Mouse (Mus musculus): ENCODE measurements around the gene Aff4. TPM values are rescaled to one million over a fixed set of nuclear protein-coding genes. Genes with fewer than 3 reads are reported as not detected.

Gene Aff4
- polyA plus RNA-seq, 1 experiment = 77.7 TPM

DNA sequence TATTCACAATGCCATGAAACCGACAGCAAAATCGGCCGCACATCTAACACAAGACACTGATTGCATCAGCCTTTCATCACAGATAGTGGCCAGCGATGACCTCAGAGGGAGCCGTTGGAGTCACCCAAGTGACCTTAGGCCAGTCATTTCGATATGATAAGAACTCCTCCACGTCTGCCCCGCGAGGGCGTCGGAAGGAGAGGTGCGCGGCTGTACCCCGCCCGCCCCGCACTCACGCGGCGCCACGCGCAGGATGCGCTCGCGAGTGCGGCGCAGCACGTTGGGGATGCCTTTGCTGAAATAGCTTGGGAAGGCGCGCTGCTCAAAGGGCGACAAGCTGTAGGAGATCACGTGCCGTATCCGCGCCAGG lies 79.7 kb downstream of the Aff4 start:
- Histone ChIP-seq H3K4me1 (ENCODE audit: control insufficient read depth, insufficient read depth, insufficient read length, low read length) (peaks cover 4% of the 10 kb centered on the region), H3K27ac (replicated peaks; ENCODE audit: low read depth, low read length) (peak overlapping the region; percentile 96), H3K4me3 (ENCODE audit: insufficient read depth, low read depth, low read length) (peak overlapping the region; percentile 85)

DNA sequence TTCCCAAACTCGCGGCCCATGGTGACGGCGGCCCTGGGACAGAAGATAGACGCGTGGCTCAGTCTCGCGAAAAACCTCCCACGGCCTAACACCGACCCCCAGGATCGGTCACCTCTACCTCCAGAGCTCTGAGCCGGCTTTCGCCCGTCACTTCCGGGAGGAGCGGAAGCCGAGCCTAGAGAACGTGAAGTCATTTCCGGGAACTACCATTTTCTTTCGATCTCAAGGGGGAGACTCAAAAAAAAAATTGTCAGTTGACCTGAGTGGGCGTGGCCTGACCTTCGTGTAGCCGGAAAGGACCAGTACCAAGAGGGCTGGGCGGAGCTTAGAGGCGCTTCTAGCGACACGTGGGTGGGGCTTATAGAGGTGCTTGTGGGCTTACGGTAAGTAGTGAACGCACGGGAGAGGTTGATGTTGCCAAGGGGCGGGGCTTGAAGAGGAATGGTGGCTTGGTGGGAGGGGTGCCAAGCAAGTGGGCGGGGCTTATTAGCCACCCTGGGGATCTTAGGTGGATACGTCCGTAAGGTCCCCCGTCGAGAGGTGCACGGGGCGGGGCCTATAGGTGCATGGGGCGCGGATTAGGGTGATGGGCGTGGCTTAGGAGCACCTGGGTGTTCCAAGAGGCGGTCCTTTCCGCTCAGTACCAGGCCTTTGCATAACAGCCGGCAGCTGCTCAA lies 80.2 kb downstream of the Aff4 start, which contains the start of the genes Uqcrq and Gdf9:
Gene Uqcrq (minus strand): TSS at position 162 of the 677 bp plus-strand sequence.
Gene Gdf9 (plus strand): TSS at position 354 of the 677 bp plus-strand sequence.
- Histone ChIP-seq H3K4me3 (ENCODE audit: insufficient read depth, low read depth, low read length) (peak within 1 kb of the TSS; percentile 85), H3K27ac (replicated peaks; ENCODE audit: low read depth, low read length) (peak within 1 kb of the TSS; percentile 96), H3K4me1 (ENCODE audit: control insufficient read depth, insufficient read depth, insufficient read length, low read length) (peaks cover 3% of the 10 kb centered on the region)

DNA sequence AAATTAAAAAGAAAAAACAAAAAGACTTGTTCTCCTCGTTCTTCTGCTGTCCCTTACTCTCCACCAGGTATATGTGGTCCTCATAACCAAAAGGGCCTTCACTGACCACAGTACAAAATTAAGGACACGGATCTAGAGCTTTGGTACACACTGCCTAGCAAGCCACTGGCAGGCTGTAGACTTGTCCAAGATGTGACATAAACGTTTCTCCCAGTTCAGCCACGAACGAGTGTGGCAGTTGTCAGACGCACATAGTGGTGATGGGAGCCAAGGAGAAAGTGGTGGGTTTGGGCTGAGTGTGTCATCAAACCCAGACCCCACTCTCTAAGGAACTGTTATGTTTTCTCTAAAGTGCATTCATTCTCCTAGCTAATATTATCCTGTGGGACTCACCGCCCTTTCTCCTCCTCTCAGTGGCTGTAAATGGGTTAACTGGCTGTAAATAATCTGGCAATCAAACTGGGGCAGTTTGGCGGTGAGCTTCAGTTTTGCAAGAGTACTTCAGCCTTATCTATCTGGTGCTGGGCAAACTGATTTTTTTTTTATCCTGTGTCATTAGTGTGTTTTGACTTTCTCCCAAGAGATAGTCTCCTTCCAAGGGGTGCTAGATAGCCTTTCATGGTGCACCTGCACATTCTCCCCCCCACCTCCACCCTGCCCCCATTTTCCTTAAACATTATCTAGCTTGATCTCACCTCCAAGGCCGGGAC lies 80.9 kb downstream of the Aff4 start:
- Histone ChIP-seq H3K27ac (replicated peaks; ENCODE audit: low read depth, low read length) (peak overlapping the region; percentile 70), H3K4me3 (ENCODE audit: insufficient read depth, low read depth, low read length) (peak overlapping the region; percentile 56), H3K4me1 (ENCODE audit: control insufficient read depth, insufficient read depth, insufficient read length, low read length) (peaks cover 3% of the 10 kb centered on the region)

DNA sequence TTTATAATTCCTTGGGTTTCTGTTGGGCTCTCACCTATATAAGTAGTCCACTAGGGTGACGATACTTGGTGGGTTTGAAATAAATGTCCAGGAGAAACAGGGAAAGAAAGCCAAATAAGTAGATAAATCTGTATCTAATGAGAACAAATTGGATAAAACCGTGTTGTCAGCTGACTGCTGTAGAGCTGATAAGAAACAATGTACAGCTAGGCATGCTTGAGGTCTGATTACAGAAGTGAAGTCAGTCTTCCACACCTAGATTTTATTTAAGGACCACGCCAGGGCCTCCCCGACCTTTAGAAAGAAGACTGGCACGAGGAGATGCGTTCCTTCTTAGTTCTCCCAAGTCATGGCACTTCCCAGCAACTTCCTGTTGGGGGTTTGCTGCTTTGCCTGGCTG lies 82.4 kb downstream of the Aff4 start:
- no peak overlapping the region for H3K4me3 ChIP-seq (ENCODE audit: insufficient read depth, low read depth, low read length)
- peaks cover 3% of the 10 kb centered on the region for H3K4me1 ChIP-seq (ENCODE audit: control insufficient read depth, insufficient read depth, insufficient read length, low read length)
- H3K27ac ChIP-seq (replicated peaks; ENCODE audit: low read depth, low read length) = no peak overlapping the region

DNA sequence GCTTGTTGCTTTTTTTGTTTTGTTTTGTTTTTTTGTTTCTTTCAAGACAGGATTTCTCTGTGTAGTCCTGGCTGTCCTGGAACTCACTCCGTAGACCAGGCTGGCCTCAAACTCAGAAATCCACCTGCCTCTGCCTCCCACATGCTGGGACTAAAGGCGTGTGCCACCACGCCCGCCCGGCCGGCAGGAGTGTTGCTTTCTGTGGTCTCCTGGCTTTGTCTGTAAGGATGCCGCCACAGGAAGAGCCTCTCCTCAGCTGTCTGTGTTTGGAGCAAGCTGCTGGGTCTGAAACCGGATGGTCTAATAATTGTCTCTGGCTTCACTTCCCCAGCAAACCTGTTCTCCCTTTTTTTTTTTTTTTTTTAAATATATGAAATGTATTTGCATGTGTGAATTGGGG lies 84.9 kb downstream of the Aff4 start:
- Histone ChIP-seq H3K4me1 (ENCODE audit: control insufficient read depth, insufficient read depth, insufficient read length, low read length) (no peaks in the 10 kb centered on the region), H3K4me3 (ENCODE audit: insufficient read depth, low read depth, low read length) (no peak overlapping the region), H3K27ac (replicated peaks; ENCODE audit: low read depth, low read length) (no peak overlapping the region)

DNA sequence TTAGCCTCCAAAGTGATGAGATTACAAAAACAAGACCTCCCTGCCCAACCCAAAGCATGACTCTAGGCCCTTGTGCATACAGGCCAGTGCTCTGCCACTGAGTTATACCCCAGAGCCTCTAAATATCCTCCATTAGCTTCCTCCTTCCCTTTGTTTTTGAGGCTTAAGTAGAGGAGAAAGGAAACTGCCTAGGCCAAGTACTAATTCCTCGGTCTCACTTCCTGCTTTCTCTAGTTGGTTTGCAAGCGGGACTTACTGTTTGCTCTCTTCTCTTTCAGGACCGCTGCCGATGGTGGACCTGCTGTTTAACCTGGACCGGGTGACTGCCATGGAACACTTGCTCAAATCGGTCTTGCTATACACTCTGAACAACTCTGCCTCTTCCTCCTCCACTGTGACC lies 85.7 kb downstream of the Aff4 start:
- Histone ChIP-seq H3K27ac (replicated peaks; ENCODE audit: low read depth, low read length) (no peak overlapping the region; the same call in 1 of the 2 replicates), H3K4me3 (ENCODE audit: insufficient read depth, low read depth, low read length) (no peak overlapping the region), H3K4me1 (ENCODE audit: control insufficient read depth, insufficient read depth, insufficient read length, low read length) (no peaks in the 10 kb centered on the region)

DNA sequence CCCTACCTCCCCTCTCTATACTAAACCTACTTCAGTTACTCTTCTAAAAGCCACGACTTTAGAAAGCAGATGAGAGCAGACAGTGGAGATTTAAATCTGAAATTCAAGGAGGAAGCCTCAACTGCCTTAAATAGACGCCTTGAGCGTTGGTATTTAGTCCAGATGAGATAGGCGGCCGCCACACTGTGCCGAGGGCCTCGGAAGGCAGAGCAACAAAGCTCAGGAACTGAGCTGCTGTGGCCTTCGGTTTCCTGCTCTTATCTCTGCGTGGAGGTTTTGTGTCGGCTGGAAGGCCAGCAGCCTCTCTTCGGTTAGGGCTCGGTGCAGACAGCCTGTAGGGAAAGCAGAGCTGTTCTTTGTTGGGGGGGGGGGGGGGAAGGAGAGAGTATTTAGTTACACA lies 91.3 kb downstream of the Aff4 start:
- Histone ChIP-seq H3K27ac (replicated peaks; ENCODE audit: low read depth, low read length) (no peak overlapping the region), H3K4me1 (ENCODE audit: control insufficient read depth, insufficient read depth, insufficient read length, low read length) (no peaks in the 10 kb centered on the region), H3K4me3 (ENCODE audit: insufficient read depth, low read depth, low read length) (no peak overlapping the region)

DNA sequence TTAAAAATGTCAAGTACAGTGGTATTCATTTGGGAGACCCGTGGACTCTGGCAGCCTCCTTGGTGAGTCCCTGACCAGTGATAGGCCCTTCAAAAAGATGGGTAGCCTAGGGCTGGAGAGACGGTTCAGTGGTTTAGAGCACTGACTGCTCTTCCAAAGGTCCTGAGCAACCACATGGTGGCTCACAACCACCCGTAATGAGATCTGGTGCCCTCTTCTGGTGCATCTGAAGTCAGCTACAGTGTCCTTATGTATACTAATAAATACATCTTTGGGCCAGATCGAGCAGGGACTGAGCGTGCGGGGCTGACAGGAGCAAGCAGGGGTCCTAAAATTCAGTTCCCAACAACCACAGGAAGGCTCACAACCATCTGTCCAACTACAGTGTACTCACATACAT lies 93.2 kb downstream of the Aff4 start:
- Histone ChIP-seq H3K27ac (replicated peaks; ENCODE audit: low read depth, low read length) (no peak overlapping the region), H3K4me1 (ENCODE audit: control insufficient read depth, insufficient read depth, insufficient read length, low read length) (no peaks in the 10 kb centered on the region), H3K4me3 (ENCODE audit: insufficient read depth, low read depth, low read length) (no peak overlapping the region)

DNA sequence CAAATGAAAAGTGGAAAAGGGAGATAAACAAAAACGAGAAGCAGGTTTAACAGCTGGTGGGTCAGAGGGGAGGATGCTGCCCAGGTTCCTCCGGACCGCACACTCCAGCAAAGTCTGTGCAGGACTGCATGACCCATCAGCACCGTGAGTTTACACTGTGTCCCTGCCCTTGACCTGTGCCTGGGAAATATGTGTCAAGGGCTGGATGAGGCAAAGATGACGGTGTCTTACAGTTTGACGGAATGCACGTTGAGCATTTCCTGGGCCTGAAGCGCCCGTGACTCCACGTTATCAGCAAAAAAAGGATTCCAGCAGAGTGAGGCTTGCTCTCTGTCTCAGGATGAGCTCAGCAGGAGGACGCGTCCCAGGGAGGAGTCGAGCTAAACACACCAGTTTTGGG lies 94.9 kb downstream of the Aff4 start:
- Histone ChIP-seq H3K27ac (replicated peaks; ENCODE audit: low read depth, low read length) (no peak overlapping the region), H3K4me1 (ENCODE audit: control insufficient read depth, insufficient read depth, insufficient read length, low read length) (no peaks in the 10 kb centered on the region; the same call in none of the 2 replicates), H3K4me3 (ENCODE audit: insufficient read depth, low read depth, low read length) (no peak overlapping the region)

DNA sequence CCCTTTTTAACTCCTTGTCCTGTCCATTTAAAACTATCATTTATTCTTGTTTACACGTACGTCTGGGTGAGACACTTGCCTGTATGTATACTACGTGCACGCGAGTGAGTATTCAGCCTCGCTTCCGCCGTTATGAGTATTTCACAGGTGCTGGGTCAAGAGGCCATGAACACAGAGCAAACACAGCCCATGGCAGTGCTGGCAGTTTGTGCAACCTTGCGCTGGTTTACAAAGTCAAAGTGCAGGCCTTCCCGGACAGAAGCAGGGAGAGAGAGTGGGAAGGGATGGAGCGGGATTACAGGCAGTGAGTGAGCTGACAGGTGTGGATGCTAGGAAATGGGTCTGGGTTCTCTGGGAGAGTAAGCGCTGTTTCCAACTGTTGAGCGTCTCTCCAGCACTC lies 95.5 kb downstream of the Aff4 start:
- Histone ChIP-seq H3K27ac (replicated peaks; ENCODE audit: low read depth, low read length) (no peak overlapping the region), H3K4me1 (ENCODE audit: control insufficient read depth, insufficient read depth, insufficient read length, low read length) (no peaks in the 10 kb centered on the region; the same call in none of the 2 replicates), H3K4me3 (ENCODE audit: insufficient read depth, low read depth, low read length) (no peak overlapping the region)

DNA sequence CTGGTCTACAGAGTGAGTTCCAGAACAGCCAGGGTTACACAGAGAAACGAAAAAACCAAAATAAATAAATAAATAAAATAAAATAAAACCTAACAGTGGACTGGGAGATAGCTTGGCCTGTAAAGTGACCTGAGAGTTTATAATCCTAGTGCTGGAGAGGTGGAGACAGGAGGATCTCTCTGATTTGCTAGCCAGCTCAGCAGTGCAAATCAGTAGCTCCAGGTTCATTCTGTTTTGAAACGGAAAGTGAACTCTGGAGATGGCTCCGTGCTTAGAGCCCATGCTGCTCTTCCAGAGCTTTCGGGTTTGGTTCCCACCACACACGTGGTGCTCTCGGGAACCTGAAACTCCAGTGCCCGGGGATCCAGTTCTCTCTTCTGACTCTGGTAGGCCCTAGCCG lies 97.4 kb downstream of the Aff4 start:
- H3K4me3 ChIP-seq (ENCODE audit: insufficient read depth, low read depth, low read length) = no peak overlapping the region
- no peaks in the 10 kb centered on the region; the same call in none of the 2 replicates for H3K4me1 ChIP-seq (ENCODE audit: control insufficient read depth, insufficient read depth, insufficient read length, low read length)
- H3K27ac ChIP-seq (replicated peaks; ENCODE audit: low read depth, low read length) = no peak overlapping the region

DNA sequence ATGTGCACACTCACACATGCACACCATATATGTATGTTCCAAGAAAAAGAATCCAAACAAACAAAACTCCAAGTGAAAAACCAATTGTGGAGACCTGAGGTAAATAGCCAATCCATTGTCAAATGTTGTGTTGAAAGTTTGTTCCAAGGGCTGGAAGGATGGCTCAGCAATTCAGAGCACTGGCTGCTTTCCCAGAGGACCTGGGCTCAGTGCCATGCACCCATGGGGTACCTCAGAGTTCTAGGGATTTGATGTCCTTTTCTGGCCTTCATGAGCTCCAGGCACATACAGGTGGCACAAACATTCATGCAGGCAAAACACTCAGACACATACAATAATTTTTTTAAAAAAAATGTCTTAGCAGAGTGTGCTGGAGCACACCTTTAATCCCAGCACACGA lies 97.9 kb downstream of the Aff4 start:
- Histone ChIP-seq H3K27ac (replicated peaks; ENCODE audit: low read depth, low read length) (no peak overlapping the region), H3K4me1 (ENCODE audit: control insufficient read depth, insufficient read depth, insufficient read length, low read length) (no peaks in the 10 kb centered on the region; the same call in none of the 2 replicates), H3K4me3 (ENCODE audit: insufficient read depth, low read depth, low read length) (no peak overlapping the region)

DNA sequence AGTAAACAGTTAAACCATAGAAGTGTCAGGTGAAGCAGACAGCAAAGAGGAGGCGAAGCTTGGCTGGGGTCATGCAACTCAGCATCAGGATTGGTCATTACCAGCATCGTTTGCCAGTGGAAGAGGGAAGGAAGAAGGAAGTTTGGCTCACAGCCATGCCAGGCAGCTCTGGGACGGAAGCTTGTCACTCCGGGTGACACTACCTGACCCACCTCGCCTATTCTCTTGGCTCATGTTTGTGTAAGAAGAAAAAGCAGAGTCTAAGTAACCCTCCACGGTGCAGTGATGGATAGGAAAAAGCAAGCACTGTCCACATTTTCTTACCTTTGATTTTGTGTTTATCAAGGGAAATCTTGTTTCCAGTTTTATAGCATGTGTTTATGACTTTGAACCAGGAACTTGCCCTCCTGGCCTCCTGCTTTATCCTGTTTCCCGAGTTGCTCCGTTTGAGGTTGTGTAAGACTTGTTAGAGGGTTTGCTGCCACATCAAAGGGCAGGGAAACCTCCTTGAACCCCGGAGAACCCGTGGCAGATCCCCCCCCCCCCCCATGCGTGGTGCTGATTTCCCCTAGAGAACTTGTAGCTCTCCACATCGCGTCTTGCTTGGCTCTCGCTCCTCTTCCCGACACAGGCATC lies 99.6 kb downstream of the Aff4 start:
- H3K4me3 ChIP-seq (ENCODE audit: insufficient read depth, low read depth, low read length) = no peak overlapping the region
- no peak overlapping the region for H3K27ac ChIP-seq (replicated peaks; ENCODE audit: low read depth, low read length)
- no peaks in the 10 kb centered on the region; the same call in none of the 2 replicates for H3K4me1 ChIP-seq (ENCODE audit: control insufficient read depth, insufficient read depth, insufficient read length, low read length)

DNA sequence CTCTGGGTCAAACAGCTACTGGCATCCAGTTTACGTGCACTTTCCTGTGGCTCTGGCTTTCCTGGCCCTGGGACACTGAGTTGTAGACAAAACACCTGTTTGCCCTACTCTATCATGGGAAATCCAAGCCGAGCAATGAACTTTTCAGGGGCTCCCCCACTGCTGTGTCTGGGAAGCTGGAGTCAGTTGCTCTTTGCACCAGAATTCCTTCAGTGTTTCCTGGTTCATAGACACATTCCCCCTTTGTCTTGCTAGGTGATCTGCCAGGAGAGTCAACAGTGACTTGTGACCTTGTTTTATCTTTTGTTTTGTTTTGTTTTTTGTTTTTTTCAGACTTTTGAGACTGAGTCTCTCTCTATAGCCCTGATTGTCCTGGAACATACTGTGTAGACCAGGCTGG lies 100.7 kb downstream of the Aff4 start:
- Histone ChIP-seq H3K4me1 (ENCODE audit: control insufficient read depth, insufficient read depth, insufficient read length, low read length) (no peaks in the 10 kb centered on the region; the same call in none of the 2 replicates), H3K4me3 (ENCODE audit: insufficient read depth, low read depth, low read length) (no peak overlapping the region), H3K27ac (replicated peaks; ENCODE audit: low read depth, low read length) (no peak overlapping the region)

DNA sequence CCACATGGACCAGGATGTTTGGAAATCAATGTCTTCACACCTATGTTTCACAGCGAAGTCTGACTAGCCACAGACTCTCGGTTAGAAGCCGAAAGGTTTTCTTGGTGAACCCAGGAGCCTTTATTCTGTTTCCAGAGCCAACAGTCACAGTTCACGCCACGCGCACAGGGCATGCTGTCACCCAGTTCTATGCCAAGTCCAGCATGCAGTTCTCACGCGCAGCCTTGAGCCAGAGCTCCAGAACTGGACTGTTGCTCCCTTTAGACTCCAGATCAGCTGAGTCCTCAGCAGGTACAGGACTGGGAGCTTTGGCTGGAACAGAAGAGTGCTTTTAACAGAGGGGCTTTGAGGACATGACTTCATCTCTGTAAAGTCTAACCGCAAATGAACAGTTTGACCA lies 101.8 kb downstream of the Aff4 start:
- Histone ChIP-seq H3K4me1 (ENCODE audit: control insufficient read depth, insufficient read depth, insufficient read length, low read length) (no peaks in the 10 kb centered on the region; the same call in none of the 2 replicates), H3K27ac (replicated peaks; ENCODE audit: low read depth, low read length) (no peak overlapping the region), H3K4me3 (ENCODE audit: insufficient read depth, low read depth, low read length) (no peak overlapping the region)

Data from brown adipose tissue, adult 24 weeks (tissue).